Mouse (Mus musculus) kidney, adult 2 months (tissue): Measurements from ENCODE around the gene Tmbim6. TPM values are rescaled to one million over a fixed set of nuclear protein-coding genes. Genes with fewer than 3 reads are reported as not detected.
"Not testable (repeated sequence)": the region's sequence is repeated elsewhere in the genome, so short reads cannot be mapped to it uniquely, and the experiment has no call there.

Source experiments
- DNase-seq: peaks from one replicate; pipeline ENCODE4 v3.0.0; 2021
- H3K27ac ChIP-seq: fragments of 200-500 bp; 2 replicates; pipeline ENCODE4 v1.5.1; 2012; ENCODE audit warnings: low read depth, low read length, control low read depth, inconsistent platforms; ENCODE audit not compliant: insufficient read depth
- H3K27me3 ChIP-seq: fragments of 200-500 bp; replicated peaks from 2 replicates; pipeline ENCODE4 v1.6.1; 2012; ENCODE audit warnings: mild to moderate bottlenecking, moderate library complexity, low read length, inconsistent platforms; ENCODE audit not compliant: control insufficient read depth, insufficient read depth
- H3K36me3 ChIP-seq: fragments of 200-500 bp; 2 replicates; pipeline ENCODE4 v1.6.1; 2012; ENCODE audit warnings: mild to moderate bottlenecking, moderate library complexity, low read length, inconsistent platforms; ENCODE audit not compliant: control insufficient read depth, insufficient read depth
- H3K4me1 ChIP-seq: fragments of 200-500 bp; 2 replicates; pipeline ENCODE4 v1.6.1; 2011; ENCODE audit warnings: low read length; ENCODE audit not compliant: control insufficient read depth, insufficient read depth
- H3K4me3 ChIP-seq: fragments of 200-500 bp; 2 replicates; pipeline ENCODE4 v1.5.1; 2011; ENCODE audit warnings: mild to moderate bottlenecking, low read depth, low read length, control low read depth; ENCODE audit not compliant: insufficient read depth
- CTCF ChIP-seq: fragments of 200-500 bp; conservative IDR thresholded peaks from 2 replicates; pipeline ENCODE4 v1.5.1; 2011; ENCODE audit warnings: low read depth, mild to moderate bottlenecking, control low read depth, low read length, moderate library complexity, mixed read lengths; ENCODE audit not compliant: insufficient read depth, insufficient read length
- POLR2A ChIP-seq: fragments of 200-500 bp; IDR thresholded peaks from one replicate; pipeline ENCODE4 v1.6.1; 2011; ENCODE audit warnings: low read depth, low read length, control low read depth
- WGBS: fragments of 180-500 bp; shearing (Covaris S2); methylation state at CpG from one replicate; pipeline ENCODE4 v1.1.7; 2018; 5-methylcytosine and 5-hydroxymethylcytosine counted together
- polyA plus RNA-seq: library from polyadenylated mRNA; depleted of rRNA; stranded (reverse); fragments of >200 nt; gene quantifications from 2 replicates; pipeline ENCODE4 v1.2.3, GENCODE M21; 2012

Gene Tmbim6
- polyA plus RNA-seq, 1 experiment, result 2,322 TPM

GRCm38 (mm10) chr15:99384071-99384470, 8.6 kb upstream of the Tmbim6 start:
- 44% methylated on average over 6 of the region's 6 CpGs for WGBS
- Histone ChIP-seq H3K36me3 (no peaks in the 10 kb centered on the region), H3K27ac (peak overlapping the region; percentile 63; the same call in 1 of the 2 replicates), H3K27me3 (no peaks in the 10 kb centered on the region), H3K4me1 (peaks cover 22% of the 10 kb centered on the region; the same call in 1 of the 2 replicates), H3K4me3 (no peak overlapping the region)
- no peak for DNase-seq
- TF ChIP-seq CTCF (no peak), POLR2A (no peak)

GRCm38 (mm10) chr15:99386110-99386509, 6.6 kb upstream of the Tmbim6 start:
- peaks cover 22% of the 10 kb centered on the region; the same call in 1 of the 2 replicates for H3K4me1 ChIP-seq
- WGBS, result 82% methylated on average over 3 of the region's 3 CpGs
- not testable (repeated sequence) for H3K4me3 ChIP-seq, H3K27me3 ChIP-seq, H3K36me3 ChIP-seq
- peak overlapping the region; percentile 52; the same call in 1 of the 2 replicates for H3K27ac ChIP-seq
- peak; percentile 19; the same call in 1 of the 2 replicates for TF ChIP-seq CTCF
- peak; percentile 61 for DNase-seq

DNA sequence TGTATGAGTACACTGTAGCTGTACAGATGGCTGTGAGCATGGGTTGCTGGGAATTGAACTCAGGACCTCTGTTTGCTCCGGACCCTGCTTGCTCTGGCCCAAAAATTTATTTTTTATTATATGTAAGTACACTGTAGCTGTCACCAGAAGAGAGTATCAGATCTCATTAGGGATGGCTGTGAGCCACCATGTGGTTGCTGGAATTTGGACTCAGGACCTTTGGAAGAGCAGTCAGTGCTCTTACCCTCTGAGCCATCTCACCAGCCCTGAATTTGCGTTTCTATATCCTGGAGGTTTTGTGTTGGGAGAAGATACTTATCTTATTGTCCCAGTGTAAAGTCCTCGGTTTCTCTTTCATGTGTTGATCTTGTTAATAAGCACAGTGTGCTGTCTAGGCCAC, 5.9 kb upstream of the Tmbim6 start:
- WGBS, result 60% methylated on average over 3 of the region's 3 CpGs

GRCm38 (mm10) chr15:99387976-99388375, 4.7 kb upstream of the Tmbim6 start:
- no peaks in the 10 kb centered on the region for H3K36me3 ChIP-seq
- no peaks in the 10 kb centered on the region for H3K27me3 ChIP-seq
- peak overlapping the region; percentile 27 for H3K27ac ChIP-seq
- no peak overlapping the region for H3K4me3 ChIP-seq
- DNase-seq, result peak; percentile 79
- TF ChIP-seq POLR2A (no peak), CTCF (no peak)
- WGBS, result 71% methylated on average over 4 of the region's 4 CpGs
- H3K4me1 ChIP-seq, result peaks cover 30% of the 10 kb centered on the region; the same call in 1 of the 2 replicates

More for the DNA sequence above, 5.9 kb upstream of the Tmbim6 start:
- H3K27me3 ChIP-seq, result no peaks in the 10 kb centered on the region
- H3K27ac ChIP-seq, result peak overlapping the region; percentile 76
- peaks cover 27% of the 10 kb centered on the region; the same call in 1 of the 2 replicates for H3K4me1 ChIP-seq
- peak; percentile 87 for DNase-seq
- no peaks in the 10 kb centered on the region for H3K36me3 ChIP-seq
- no peak overlapping the region for H3K4me3 ChIP-seq
- no peak for TF ChIP-seq POLR2A
- TF ChIP-seq CTCF, result no peak

DNA sequence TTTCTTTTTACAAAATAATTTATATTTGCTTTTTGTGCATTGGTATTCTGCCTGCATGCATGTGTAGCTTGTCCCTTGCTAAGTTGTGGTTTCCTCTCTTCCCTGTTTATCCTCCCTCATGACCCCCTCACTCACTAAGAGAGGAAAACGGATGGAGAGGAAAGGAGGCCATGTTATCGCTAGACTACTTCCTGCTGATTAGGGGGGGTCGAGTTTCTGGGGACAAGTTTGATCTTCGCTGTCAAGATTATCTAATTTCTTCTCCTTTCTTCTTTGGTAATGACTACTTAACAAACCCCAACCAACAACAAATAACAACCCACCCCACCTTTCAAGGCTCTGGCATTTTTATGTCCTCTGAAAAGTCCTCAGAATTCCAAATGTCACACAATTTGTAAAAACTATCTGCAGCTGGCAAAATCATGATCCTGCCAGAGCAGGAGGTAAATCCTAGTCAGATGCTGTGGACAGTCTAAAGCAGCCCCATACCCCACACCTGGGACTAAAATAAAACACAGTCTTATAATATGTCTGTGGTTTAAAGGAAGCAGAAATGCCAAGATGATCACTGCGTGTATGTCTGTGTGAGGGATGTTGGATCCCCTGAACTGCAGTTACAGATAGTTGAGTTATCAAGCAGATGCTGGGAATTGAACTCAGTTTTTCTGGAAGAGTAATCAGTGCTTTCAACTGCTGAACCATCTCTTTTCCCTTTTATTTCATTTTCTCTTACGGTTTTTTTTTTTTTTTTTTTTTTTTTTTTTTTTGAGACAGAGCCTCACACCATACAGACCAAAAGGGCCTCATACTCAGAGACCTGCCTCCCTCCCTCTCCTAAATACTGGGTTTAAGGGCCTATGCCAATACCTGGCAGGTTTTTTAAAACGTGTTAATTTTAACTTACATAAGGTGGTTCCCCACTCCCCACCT, 1.9 kb upstream of the Tmbim6 start:
- H3K4me3 ChIP-seq, result no peak overlapping the region
- TF ChIP-seq POLR2A (no peak), CTCF (no peak)
- H3K4me1 ChIP-seq, result peaks cover 26% of the 10 kb centered on the region; the same call in 1 of the 2 replicates
- no peaks in the 10 kb centered on the region for H3K36me3 ChIP-seq
- WGBS, result 53% methylated on average over 7 of the region's 7 CpGs
- no peaks in the 10 kb centered on the region for H3K27me3 ChIP-seq
- no peak overlapping the region for H3K27ac ChIP-seq
- DNase-seq, result no peak

DNA sequence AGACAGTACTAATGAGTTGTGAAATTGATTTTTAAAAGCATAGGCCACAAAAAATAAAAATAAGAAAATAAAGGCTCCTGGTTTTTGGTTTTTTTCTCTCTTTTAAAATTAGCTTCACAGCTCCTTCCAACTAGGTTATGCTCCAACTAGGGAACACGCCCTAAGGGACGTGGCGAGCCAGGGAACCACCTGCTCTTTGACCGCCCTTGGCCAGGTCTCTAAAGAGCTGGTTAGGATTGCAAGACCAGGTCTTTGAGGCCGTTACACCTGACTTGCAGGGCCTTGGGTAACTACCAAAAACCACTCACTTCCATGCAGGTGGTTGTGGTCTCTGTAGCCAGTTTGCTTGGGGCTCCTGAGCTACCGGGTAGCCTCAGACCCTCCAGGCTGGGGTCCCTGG, 707 bp upstream of the Tmbim6 start:
- Histone ChIP-seq H3K4me1 (peaks cover 33% of the 10 kb centered on the region; the same call in 1 of the 2 replicates), H3K36me3 (no peaks in the 10 kb centered on the region), H3K27ac (peak overlapping the region; percentile 86), H3K27me3 (no peaks in the 10 kb centered on the region), H3K4me3 (peak overlapping the region; percentile 43)
- peak; percentile 91 for DNase-seq
- TF ChIP-seq POLR2A (no peak), CTCF (no peak)
- 42% methylated on average over 6 of the region's 6 CpGs for WGBS

DNA sequence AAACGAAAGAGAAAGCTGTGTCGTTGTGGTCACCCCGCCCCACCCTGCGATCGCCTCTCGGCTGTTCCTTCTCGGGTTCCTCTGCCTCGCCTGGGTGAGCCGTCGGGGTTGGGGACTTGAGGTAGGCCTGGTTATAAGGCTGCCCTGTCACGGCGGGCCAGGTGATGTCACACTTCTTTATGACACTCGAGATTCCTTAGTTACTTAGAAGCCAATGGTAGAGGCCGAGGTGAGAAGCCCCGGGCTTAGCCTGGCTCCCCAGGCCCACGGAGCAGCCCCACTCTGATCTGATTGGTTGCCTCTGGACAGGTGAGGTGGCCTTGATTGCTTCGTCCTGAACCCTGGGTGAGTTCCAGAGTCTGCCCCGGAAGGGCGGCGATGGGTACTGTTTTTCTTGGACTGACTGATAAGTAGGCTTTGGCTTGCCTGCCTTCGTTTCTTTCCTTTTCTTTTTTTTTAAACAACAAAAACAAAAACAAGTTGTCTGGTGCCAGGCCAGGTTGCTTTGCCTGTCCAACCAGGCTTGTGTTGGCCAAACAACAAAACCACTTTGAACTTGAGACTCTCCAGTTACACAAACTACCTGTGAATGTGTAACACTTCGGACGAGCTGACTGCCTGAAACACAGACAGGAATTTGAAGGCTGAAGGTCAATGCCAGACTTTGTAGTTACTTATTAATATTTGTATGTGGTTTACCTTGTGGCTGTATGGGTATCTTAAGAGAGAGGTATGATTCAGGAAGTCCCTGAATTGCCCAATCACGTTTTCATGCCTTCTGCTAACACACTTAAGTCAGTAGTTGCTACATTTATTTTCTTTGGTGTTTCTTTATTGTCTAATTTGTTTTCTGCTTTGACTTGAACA, 937 bp downstream of the Tmbim6 start:
- no peaks in the 10 kb centered on the region for H3K36me3 ChIP-seq
- WGBS, result under 1% methylated on average over 24 of the region's 24 CpGs
- DNase-seq, result peak; percentile 97
- H3K4me3 ChIP-seq, result peak overlapping the region; percentile 85
- TF ChIP-seq CTCF (no peak), POLR2A (no peak)
- H3K27ac ChIP-seq, result peak overlapping the region; percentile 98
- H3K27me3 ChIP-seq, result no peaks in the 10 kb centered on the region
- peaks cover 31% of the 10 kb centered on the region for H3K4me1 ChIP-seq
